Mouse (Mus musculus): ENCODE measurements around the gene H2afv. TPM values are rescaled to one million over a fixed set of nuclear protein-coding genes. Genes with fewer than 3 reads are reported as not detected.

Gene H2afv
- polyA plus RNA-seq, 1 experiment from 2014 or later, result 581 TPM

DNA sequence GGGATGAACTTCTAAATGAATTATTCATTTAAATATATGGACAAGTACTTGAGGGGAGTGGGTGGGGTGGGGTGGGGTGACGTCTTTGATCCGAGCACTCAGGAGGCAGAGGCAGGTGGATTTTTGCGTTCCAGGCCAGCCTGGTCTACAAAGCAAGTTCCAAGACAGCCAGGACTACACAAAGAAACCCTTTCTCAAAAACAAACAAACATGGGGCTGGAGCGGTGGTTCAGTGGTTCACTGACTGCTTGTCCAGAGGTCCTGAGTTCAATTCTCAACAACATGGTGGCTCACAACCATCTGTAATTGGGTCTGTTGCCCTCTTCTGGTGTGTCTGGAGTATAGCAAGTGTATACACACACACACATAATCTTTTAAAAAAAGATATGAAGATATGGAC is 1.2 kb upstream of the H2afv start:
- Histone ChIP-seq H3K4me1 (ENCODE audit: insufficient read depth) (no peaks in the 10 kb centered on the region), H3K9ac (no peak overlapping the region), H3K4me2 (peak overlapping the region; percentile 65; the same call in 1 of the 2 replicates), H3K36me3 (ENCODE audit: insufficient read depth) (peaks cover 4% of the 10 kb centered on the region), H3K27ac (ENCODE audit: low read depth) (no peak overlapping the region), H3K27me3 (ENCODE audit: insufficient read depth, low read length) (no peaks in the 10 kb centered on the region), H3K9me3 (ENCODE audit: low read depth, low read length) (no peaks in the 10 kb centered on the region), H3K4me3 (ENCODE audit: low read depth, low read length) (no peak overlapping the region)
- ATAC-seq (ENCODE audit: insufficient read depth) (no peak), DNase-seq (no peak)
- TF ChIP-seq CTCF (IDR thresholded peaks at IDR 0.05; ENCODE audit: low read depth), result 0 out of 2 replicates have a peak, but pooled peaks have one; percentile 12
- WGBS, result 75% methylated on average over 4 of the region's 4 CpGs

DNA sequence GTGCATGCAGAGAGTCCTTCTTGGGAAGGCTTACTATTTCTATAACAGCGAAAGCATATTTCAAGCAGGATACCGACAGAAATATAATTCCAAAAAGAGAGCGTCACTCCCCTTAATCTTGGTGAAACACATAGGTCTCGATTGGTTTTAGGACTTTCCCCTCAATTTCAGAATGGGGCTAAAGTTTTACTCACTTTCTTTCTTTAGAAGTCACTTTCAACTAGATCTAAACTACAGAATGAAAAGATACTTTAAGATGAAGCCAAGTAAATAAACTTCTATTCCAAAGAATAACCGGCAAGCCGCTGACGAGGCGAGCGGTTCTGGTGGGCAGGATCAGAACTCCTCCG is 541 bp downstream of the H2afv start:
- under 1% methylated on average over 10 of the region's 10 CpGs for WGBS
- Histone ChIP-seq H3K9ac (peak overlapping the region; percentile 84), H3K4me1 (ENCODE audit: insufficient read depth) (no peaks in the 10 kb centered on the region), H3K27ac (ENCODE audit: low read depth) (peak overlapping the region; percentile 96), H3K4me3 (ENCODE audit: low read depth, low read length) (peak overlapping the region; percentile 77), H3K27me3 (ENCODE audit: insufficient read depth, low read length) (no peaks in the 10 kb centered on the region), H3K9me3 (ENCODE audit: low read depth, low read length) (no peaks in the 10 kb centered on the region), H3K36me3 (ENCODE audit: insufficient read depth) (peaks cover 10% of the 10 kb centered on the region), H3K4me2 (peak overlapping the region; percentile 67)
- DNase-seq (no peak), ATAC-seq (ENCODE audit: insufficient read depth) (no peak)
- no peak for TF ChIP-seq CTCF (IDR thresholded peaks at IDR 0.05; ENCODE audit: low read depth)

DNA sequence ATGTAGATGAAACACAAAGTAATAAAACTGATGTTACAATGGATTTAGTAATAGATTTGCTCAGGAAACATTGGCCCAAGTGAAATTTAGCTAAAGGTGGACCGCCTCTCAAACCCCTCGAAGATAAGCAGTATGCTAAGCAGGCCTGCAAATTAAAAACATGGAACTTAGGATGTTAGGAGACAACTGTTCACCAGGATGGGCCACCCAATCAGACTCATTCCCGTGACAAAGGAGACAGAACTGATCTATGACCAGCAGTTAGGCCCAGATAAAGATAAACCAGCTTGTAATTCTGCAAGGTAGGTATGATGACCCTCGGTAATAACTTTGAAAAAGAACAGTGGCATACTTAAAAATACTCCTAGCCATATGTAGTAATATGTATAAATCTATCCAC is 1.1 kb downstream of the H2afv start:
- 48% methylated on average over 4 of the region's 4 CpGs for WGBS
- peaks cover 14% of the 10 kb centered on the region for H3K36me3 ChIP-seq (ENCODE audit: insufficient read depth)
- no peaks in the 10 kb centered on the region for H3K9me3 ChIP-seq (ENCODE audit: low read depth, low read length)
- TF ChIP-seq CTCF (IDR thresholded peaks at IDR 0.05; ENCODE audit: low read depth), result no peak
- H3K4me1 ChIP-seq (ENCODE audit: insufficient read depth), result no peaks in the 10 kb centered on the region
- H3K4me2 ChIP-seq, result peak overlapping the region; percentile 67
- no peak for ATAC-seq (ENCODE audit: insufficient read depth)
- H3K27me3 ChIP-seq (ENCODE audit: insufficient read depth, low read length), result no peaks in the 10 kb centered on the region
- no peak for DNase-seq
- H3K4me3 ChIP-seq (ENCODE audit: low read depth, low read length), result peak overlapping the region; percentile 77
- peak overlapping the region; percentile 84 for H3K9ac ChIP-seq
- H3K27ac ChIP-seq (ENCODE audit: low read depth), result peak overlapping the region; percentile 96

DNA sequence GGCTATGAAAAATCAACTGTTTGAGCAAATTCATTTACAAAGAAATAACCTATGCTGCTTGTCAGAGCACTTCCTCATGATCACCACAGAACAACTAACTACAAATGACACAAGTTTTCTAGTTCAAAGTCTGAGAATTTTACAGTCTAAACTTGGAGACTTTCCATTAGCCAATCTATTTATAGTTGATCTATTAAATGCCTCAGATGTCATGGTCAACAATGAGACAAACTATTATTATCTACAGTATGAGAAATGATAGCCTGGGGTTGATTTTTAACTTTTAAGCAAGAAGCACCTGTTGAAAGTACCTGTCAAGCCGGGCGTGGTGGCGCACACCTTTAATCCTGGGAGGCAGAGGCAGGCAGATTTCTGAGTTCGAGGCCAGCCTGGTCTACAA is 1.7 kb downstream of the H2afv start:
- Histone ChIP-seq H3K4me1 (ENCODE audit: insufficient read depth) (no peaks in the 10 kb centered on the region), H3K9me3 (ENCODE audit: low read depth, low read length) (no peaks in the 10 kb centered on the region), H3K27ac (ENCODE audit: low read depth) (no peak overlapping the region), H3K36me3 (ENCODE audit: insufficient read depth) (peaks cover 19% of the 10 kb centered on the region), H3K4me3 (ENCODE audit: low read depth, low read length) (no peak overlapping the region), H3K9ac (no peak overlapping the region), H3K27me3 (ENCODE audit: insufficient read depth, low read length) (no peaks in the 10 kb centered on the region), H3K4me2 (peak overlapping the region; percentile 67)
- no peak for DNase-seq
- WGBS, result 95% methylated on average over 4 of the region's 4 CpGs
- TF ChIP-seq CTCF (IDR thresholded peaks at IDR 0.05; ENCODE audit: low read depth), result no peak
- ATAC-seq (ENCODE audit: insufficient read depth), result no peak

DNA sequence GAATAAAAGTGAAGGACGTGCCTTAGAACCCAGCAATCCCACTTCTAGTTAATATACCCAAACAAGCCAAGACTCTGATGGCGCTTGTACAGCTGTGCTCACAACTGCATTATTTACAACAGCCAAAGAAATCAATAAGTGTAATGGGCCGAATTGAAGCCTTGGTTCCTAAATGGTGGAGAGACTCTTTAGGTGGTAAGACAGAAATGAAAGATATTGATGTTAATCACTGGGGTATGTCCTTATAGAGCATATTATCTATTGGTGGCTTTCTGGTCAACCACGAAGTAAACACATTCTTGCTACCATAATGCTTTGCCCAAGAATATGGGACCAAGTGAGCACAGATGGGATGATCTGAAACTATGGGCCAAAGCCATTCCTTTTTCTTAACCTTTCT is 4.1 kb downstream of the H2afv start:
- TF ChIP-seq CTCF (IDR thresholded peaks at IDR 0.05; ENCODE audit: low read depth), result no peak
- Histone ChIP-seq H3K9ac (no peak overlapping the region), H3K4me1 (ENCODE audit: insufficient read depth) (no peaks in the 10 kb centered on the region), H3K4me3 (ENCODE audit: low read depth, low read length) (no peak overlapping the region), H3K4me2 (no peak overlapping the region), H3K36me3 (ENCODE audit: insufficient read depth) (peaks cover 39% of the 10 kb centered on the region), H3K27me3 (ENCODE audit: insufficient read depth, low read length) (no peaks in the 10 kb centered on the region), H3K27ac (ENCODE audit: low read depth) (no peak overlapping the region), H3K9me3 (ENCODE audit: low read depth, low read length) (no peaks in the 10 kb centered on the region)
- 91% methylated on average over 4 of the region's 4 CpGs for WGBS
- DNase-seq, result no peak
- ATAC-seq (ENCODE audit: insufficient read depth), result no peak

DNA sequence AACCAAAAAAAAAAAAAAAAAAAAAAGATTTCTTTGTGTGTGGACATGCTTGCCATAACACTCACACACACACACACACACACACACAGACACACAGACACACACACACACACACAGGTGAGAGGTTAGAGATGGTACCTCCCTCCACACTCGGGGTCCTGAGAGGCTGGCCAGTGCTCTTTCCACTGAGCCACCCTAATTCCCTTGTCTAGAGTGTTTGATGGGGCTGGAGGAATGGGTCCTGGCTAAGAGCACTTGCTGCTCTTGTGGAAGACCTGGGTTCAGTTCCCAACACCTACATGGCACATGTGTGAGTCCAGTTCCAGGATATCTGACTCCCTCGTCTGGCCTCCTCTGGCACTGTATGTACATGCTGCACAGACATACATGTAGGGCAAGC is 6.6 kb downstream of the H2afv start:
- 93% methylated on average over 2 of the region's 2 CpGs for WGBS
- DNase-seq (no peak), ATAC-seq (ENCODE audit: insufficient read depth) (no peak)
- H3K27ac ChIP-seq (ENCODE audit: low read depth), result no peak overlapping the region
- no peaks in the 10 kb centered on the region for H3K4me1 ChIP-seq (ENCODE audit: insufficient read depth)
- H3K27me3 ChIP-seq (ENCODE audit: insufficient read depth, low read length), result no peaks in the 10 kb centered on the region
- no peaks in the 10 kb centered on the region for H3K9me3 ChIP-seq (ENCODE audit: low read depth, low read length)
- no peak overlapping the region for H3K9ac ChIP-seq
- no peak for TF ChIP-seq CTCF (IDR thresholded peaks at IDR 0.05; ENCODE audit: low read depth)
- H3K4me2 ChIP-seq, result no peak overlapping the region
- no peak overlapping the region for H3K4me3 ChIP-seq (ENCODE audit: low read depth, low read length)
- peaks cover 64% of the 10 kb centered on the region for H3K36me3 ChIP-seq (ENCODE audit: insufficient read depth)

DNA sequence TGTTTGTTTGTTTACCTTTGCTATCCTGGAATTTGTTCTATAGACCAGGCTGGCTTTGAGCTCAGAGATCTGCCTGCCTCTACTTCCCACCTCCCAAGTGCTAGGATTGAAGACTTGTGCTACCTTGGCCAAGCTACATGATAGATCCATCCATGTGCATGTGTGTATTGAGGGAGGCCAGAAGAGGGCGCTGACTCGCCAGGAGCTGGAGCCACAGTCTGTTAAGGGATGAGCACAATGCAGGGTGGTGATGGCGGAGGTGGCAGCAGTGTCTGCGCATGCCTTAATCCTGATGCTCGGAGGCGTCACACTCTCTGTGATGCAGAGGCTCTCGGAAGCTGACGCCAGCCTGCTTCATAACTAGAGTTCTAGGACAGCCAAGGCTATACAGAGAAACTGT is 7.8 kb downstream of the H2afv start:
- no peaks in the 10 kb centered on the region for H3K27me3 ChIP-seq (ENCODE audit: insufficient read depth, low read length)
- peaks cover 76% of the 10 kb centered on the region for H3K36me3 ChIP-seq (ENCODE audit: insufficient read depth)
- no peak overlapping the region for H3K4me2 ChIP-seq
- no peaks in the 10 kb centered on the region for H3K4me1 ChIP-seq (ENCODE audit: insufficient read depth)
- H3K4me3 ChIP-seq (ENCODE audit: low read depth, low read length), result no peak overlapping the region
- H3K9me3 ChIP-seq (ENCODE audit: low read depth, low read length), result no peaks in the 10 kb centered on the region
- ATAC-seq (ENCODE audit: insufficient read depth) (no peak), DNase-seq (peak; percentile 40)
- TF ChIP-seq CTCF (IDR thresholded peaks at IDR 0.05; ENCODE audit: low read depth), result peak; percentile 70
- H3K27ac ChIP-seq (ENCODE audit: low read depth), result no peak overlapping the region
- WGBS, result 67% methylated on average over 8 of the region's 8 CpGs
- no peak overlapping the region for H3K9ac ChIP-seq

DNA sequence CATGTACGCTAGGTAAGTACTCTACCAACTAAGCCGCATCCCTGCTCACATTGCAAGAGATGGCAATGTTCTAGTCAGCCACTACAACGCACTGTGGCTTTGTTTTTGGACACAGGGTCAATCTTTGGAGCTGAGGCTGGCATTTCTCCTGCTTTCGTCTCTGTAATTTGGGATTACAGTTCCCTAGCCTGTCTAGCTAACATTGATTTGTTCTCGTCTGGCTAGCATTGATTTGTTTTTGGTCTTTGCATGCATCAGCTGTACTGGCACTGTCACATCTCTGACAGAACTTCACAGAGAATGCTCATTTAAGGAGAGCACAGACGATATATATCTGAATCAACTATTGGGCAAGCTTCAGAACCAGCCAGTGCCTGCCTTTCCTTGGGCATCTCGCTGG is 14.1 kb downstream of the H2afv start:
- Histone ChIP-seq H3K4me2 (no peak overlapping the region), H3K9me3 (ENCODE audit: low read depth, low read length) (no peaks in the 10 kb centered on the region), H3K4me1 (ENCODE audit: insufficient read depth) (no peaks in the 10 kb centered on the region), H3K27me3 (ENCODE audit: insufficient read depth, low read length) (no peaks in the 10 kb centered on the region), H3K36me3 (ENCODE audit: insufficient read depth) (peaks cover 96% of the 10 kb centered on the region), H3K9ac (no peak overlapping the region), H3K27ac (ENCODE audit: low read depth) (no peak overlapping the region), H3K4me3 (ENCODE audit: low read depth, low read length) (no peak overlapping the region)
- ATAC-seq (ENCODE audit: insufficient read depth) (no peak), DNase-seq (no peak)
- TF ChIP-seq CTCF (IDR thresholded peaks at IDR 0.05; ENCODE audit: low read depth), result no peak
- whole genome bisulfite sequencing, result 91% methylated on average over 7 of the region's 7 CpGs

Measured in lung, embryonic 14.5 days (tissue).